Mouse (Mus musculus) cerebellum, adult 9-10 months (tissue): ENCODE data around the gene Hspa4l.

Experiments
- DNase-seq: peaks from one replicate; pipeline ENCODE4 v3.0.0; 2022

Gene Hspa4l

GRCm38 (mm10) chr3:40845521-40845920 lies 101.2 kb downstream of the Hspa4l start:
- DNase-seq: peak; percentile 55
